Mouse (Mus musculus) liver, embryonic 12.5 days (tissue): ENCODE measurements around the gene Dcst1. TPM values are rescaled to one million over a fixed set of nuclear protein-coding genes. Genes with fewer than 3 reads are reported as not detected.
A peak's percentile ranks its signal among the peaks of the same experiment; 100 is the strongest.

ENCODE experiments used
- ATAC-seq: fragments of 200-750 bp; cut with Nextera tagmentation; 2 replicates; pipeline ENCODE4 v1.8.0; 2017; ENCODE audit warnings: moderate number of reproducible peaks, mild to moderate bottlenecking, moderate library complexity
- H3K27ac ChIP-seq: fragments of 300-500 bp; sonication (generic); 2 replicates; pipeline ENCODE4 v1.5.1; 2016; ENCODE audit warnings: mild to moderate bottlenecking
- H3K27me3 ChIP-seq: fragments of 300-500 bp; sonication (generic); replicated peaks from 2 replicates; pipeline ENCODE4 v1.6.1; 2016; ENCODE audit warnings: mild to moderate bottlenecking, moderate library complexity
- H3K36me3 ChIP-seq: fragments of 300-500 bp; sonication (generic); 2 replicates; pipeline ENCODE4 v1.6.1; 2016; ENCODE audit warnings: mild to moderate bottlenecking, moderate library complexity
- H3K4me1 ChIP-seq: fragments of 300-500 bp; sonication (generic); 2 replicates; pipeline ENCODE4 v1.6.1; 2016
- H3K4me2 ChIP-seq: fragments of 300-500 bp; sonication (generic); 2 replicates; pipeline ENCODE4 v1.6.1; 2016; ENCODE audit warnings: mild to moderate bottlenecking, moderate library complexity
- H3K4me3 ChIP-seq: fragments of 300-500 bp; sonication (generic); 2 replicates; pipeline ENCODE4 v1.5.1; 2016; ENCODE audit warnings: mild to moderate bottlenecking, moderate library complexity
- H3K9ac ChIP-seq: fragments of 300-500 bp; sonication (generic); 2 replicates; pipeline ENCODE4 v1.6.1; 2016; ENCODE audit warnings: mild to moderate bottlenecking, moderate library complexity
- H3K9me3 ChIP-seq: fragments of 300-500 bp; sonication (generic); replicated peaks from 2 replicates; pipeline ENCODE4 v1.6.1; 2016; ENCODE audit warnings: mild to moderate bottlenecking, moderate library complexity
- WGBS: fragments of 180-500 bp; shearing (Covaris S2); methylation state at CpG from one replicate; pipeline ENCODE4 v1.1.7; 2016; ENCODE audit not compliant: insufficient replicate concordance; 5-methylcytosine and 5-hydroxymethylcytosine counted together
- polyA plus RNA-seq: library from polyadenylated mRNA; unstranded; fragments of >200 nt; fragmentation: Nextera tagmentation; extraction: Ambion mirVana; gene quantifications from 2 replicates; pipeline ENCODE4 v1.2.1, GENCODE M21; 2016

Gene Dcst1
- polyA plus RNA-seq, 1 experiment from 2014 or later: not detected

GRCm38 (mm10) chr3:89354816-89355511 is 10.1 kb downstream of the Dcst1 start:
- H3K36me3 ChIP-seq: no peaks in the 10 kb centered on the region
- no peak overlapping the region for H3K4me2 ChIP-seq
- no peaks in the 10 kb centered on the region for H3K9me3 ChIP-seq
- WGBS: 9% methylated on average over 5 of the region's 5 CpGs
- H3K4me3 ChIP-seq: no peak overlapping the region
- no peak overlapping the region for H3K27ac ChIP-seq
- no peak overlapping the region for H3K9ac ChIP-seq
- H3K27me3 ChIP-seq: peaks cover 72% of the 10 kb centered on the region
- H3K4me1 ChIP-seq: peaks cover 12% of the 10 kb centered on the region
- ATAC-seq: no peak

- WGBS: 58% methylated on average over 5 of the region's 5 CpGs
- Histone ChIP-seq H3K4me2 (no peak overlapping the region), H3K36me3 (no peaks in the 10 kb centered on the region), H3K4me3 (no peak overlapping the region), H3K27me3 (peaks cover 87% of the 10 kb centered on the region), H3K9ac (no peak overlapping the region), H3K27ac (no peak overlapping the region), H3K4me1 (peaks cover 25% of the 10 kb centered on the region), H3K9me3 (no peaks in the 10 kb centered on the region)
- ATAC-seq: no peak
Observed at GRCm38 (mm10) chr3:89351271-89351670, 13.8 kb downstream of the Dcst1 start.

GRCm38 (mm10) chr3:89349869-89350501 is 15.1 kb downstream of the Dcst1 start, which contains the start of gene Adam15:
Gene Adam15 (minus strand): TSS chr3:89349996.
- peaks cover 25% of the 10 kb centered on the region for H3K4me1 ChIP-seq
- H3K27ac ChIP-seq: no peak within 1 kb of the TSS
- peak; percentile 76 for ATAC-seq
- H3K4me3 ChIP-seq: peak within 1 kb of the TSS; percentile 60
- no peaks in the 10 kb centered on the region for H3K36me3 ChIP-seq
- H3K9ac ChIP-seq: peak within 1 kb of the TSS; percentile 52
- 1% methylated on average over 59 of the region's 59 CpGs for WGBS
- no peaks in the 10 kb centered on the region for H3K9me3 ChIP-seq
- H3K27me3 ChIP-seq: peaks cover 78% of the 10 kb centered on the region
- peak within 1 kb of the TSS; percentile 81 for H3K4me2 ChIP-seq

- no peak overlapping the region for H3K27ac ChIP-seq
- no peaks in the 10 kb centered on the region for H3K9me3 ChIP-seq
- H3K9ac ChIP-seq: peak overlapping the region; percentile 52
- no peak for ATAC-seq
- peak overlapping the region; percentile 60 for H3K4me3 ChIP-seq
- no peaks in the 10 kb centered on the region for H3K36me3 ChIP-seq
- H3K4me1 ChIP-seq: peaks cover 21% of the 10 kb centered on the region
- peaks cover 74% of the 10 kb centered on the region for H3K27me3 ChIP-seq
- WGBS: 4% methylated on average over 38 of the region's 38 CpGs
- peak overlapping the region; percentile 81 for H3K4me2 ChIP-seq
Observed at GRCm38 (mm10) chr3:89348911-89349868, 15.9 kb downstream of the Dcst1 start.

- H3K9ac ChIP-seq: no peak overlapping the region
- no peak for ATAC-seq
- H3K4me1 ChIP-seq: peaks cover 19% of the 10 kb centered on the region
- no peak overlapping the region for H3K27ac ChIP-seq
- H3K36me3 ChIP-seq: no peaks in the 10 kb centered on the region
- no peaks in the 10 kb centered on the region for H3K9me3 ChIP-seq
- WGBS: 9% methylated on average over 1 of the region's 1 CpGs
- no peak overlapping the region for H3K4me3 ChIP-seq
- H3K4me2 ChIP-seq: no peak overlapping the region
- peaks cover 62% of the 10 kb centered on the region for H3K27me3 ChIP-seq
Observed at GRCm38 (mm10) chr3:89347916-89348315, 17.1 kb downstream of the Dcst1 start.

- H3K9ac ChIP-seq: no peak overlapping the region
- H3K4me3 ChIP-seq: no peak overlapping the region
- H3K36me3 ChIP-seq: no peaks in the 10 kb centered on the region
- H3K9me3 ChIP-seq: no peaks in the 10 kb centered on the region
- H3K4me1 ChIP-seq: peaks cover 19% of the 10 kb centered on the region
- ATAC-seq: no peak
- peaks cover 52% of the 10 kb centered on the region for H3K27me3 ChIP-seq
- no peak overlapping the region for H3K4me2 ChIP-seq
- 58% methylated on average over 10 of the region's 10 CpGs for WGBS
- no peak overlapping the region for H3K27ac ChIP-seq
Observed at GRCm38 (mm10) chr3:89346815-89347540, 18.1 kb downstream of the Dcst1 start.

GRCm38 (mm10) chr3:89343279-89343678 is 21.8 kb downstream of the Dcst1 start:
- H3K4me3 ChIP-seq: no peak overlapping the region
- peaks cover 32% of the 10 kb centered on the region for H3K27me3 ChIP-seq
- no peak overlapping the region for H3K4me2 ChIP-seq
- no peak overlapping the region for H3K9ac ChIP-seq
- no peak for ATAC-seq
- peaks cover under 1% of the 10 kb centered on the region for H3K4me1 ChIP-seq
- no peaks in the 10 kb centered on the region for H3K36me3 ChIP-seq
- no peaks in the 10 kb centered on the region for H3K9me3 ChIP-seq
- no peak overlapping the region for H3K27ac ChIP-seq
- 77% methylated on average over 7 of the region's 7 CpGs for WGBS

- WGBS: 79% methylated on average over 4 of the region's 4 CpGs
- H3K4me2 ChIP-seq: no peak overlapping the region
- no peak for ATAC-seq
- no peak overlapping the region for H3K9ac ChIP-seq
- no peaks in the 10 kb centered on the region for H3K9me3 ChIP-seq
- peaks cover 34% of the 10 kb centered on the region for H3K27me3 ChIP-seq
- H3K27ac ChIP-seq: no peak overlapping the region
- H3K4me1 ChIP-seq: peaks cover 14% of the 10 kb centered on the region
- H3K4me3 ChIP-seq: no peak overlapping the region
- no peaks in the 10 kb centered on the region for H3K36me3 ChIP-seq
Observed at GRCm38 (mm10) chr3:89341794-89342193, 23.3 kb downstream of the Dcst1 start.

GRCm38 (mm10) chr3:89340465-89340864 is 24.6 kb downstream of the Dcst1 start:
- H3K4me3 ChIP-seq: 0 out of 2 replicates have a peak overlapping the region, but pooled peaks have one; percentile 8
- H3K4me2 ChIP-seq: peak overlapping the region; percentile 41
- no peak overlapping the region for H3K9ac ChIP-seq
- H3K27ac ChIP-seq: no peak overlapping the region
- no peak; the same call in 1 of the 2 replicates for ATAC-seq
- H3K9me3 ChIP-seq: no peaks in the 10 kb centered on the region
- peaks cover 43% of the 10 kb centered on the region for H3K27me3 ChIP-seq
- no peaks in the 10 kb centered on the region for H3K36me3 ChIP-seq
- WGBS: 11% methylated on average over 11 of the region's 11 CpGs
- H3K4me1 ChIP-seq: peaks cover 20% of the 10 kb centered on the region

GRCm38 (mm10) chr3:89339416-89339815 is 25.6 kb downstream of the Dcst1 start:
- no peaks in the 10 kb centered on the region for H3K36me3 ChIP-seq
- no peak overlapping the region for H3K27ac ChIP-seq
- H3K9me3 ChIP-seq: no peaks in the 10 kb centered on the region
- no peak overlapping the region for H3K4me3 ChIP-seq
- H3K27me3 ChIP-seq: peaks cover 53% of the 10 kb centered on the region
- no peak overlapping the region for H3K9ac ChIP-seq
- ATAC-seq: no peak
- no peak overlapping the region for H3K4me2 ChIP-seq
- peaks cover 20% of the 10 kb centered on the region for H3K4me1 ChIP-seq
- 29% methylated on average over 8 of the region's 8 CpGs for WGBS
